Mouse (Mus musculus) cerebellum, adult 2 months (tissue): ENCODE results near the gene Taf5.

ENCODE experiments used
- CTCF ChIP-seq: fragments of 200-500 bp; IDR thresholded peaks from 2 replicates; pipeline ENCODE4 v1.5.1; 2011; ENCODE audit warnings: low read depth, mild to moderate bottlenecking, control low read depth, low read length, moderate library complexity, borderline replicate concordance; ENCODE audit not compliant: insufficient read depth
- POLR2A ChIP-seq: fragments of 200-500 bp; IDR thresholded peaks from 2 replicates; pipeline ENCODE4 v1.6.1; 2011; ENCODE audit warnings: low read length, control low read depth, borderline replicate concordance; ENCODE audit not compliant: insufficient read depth

DNA sequence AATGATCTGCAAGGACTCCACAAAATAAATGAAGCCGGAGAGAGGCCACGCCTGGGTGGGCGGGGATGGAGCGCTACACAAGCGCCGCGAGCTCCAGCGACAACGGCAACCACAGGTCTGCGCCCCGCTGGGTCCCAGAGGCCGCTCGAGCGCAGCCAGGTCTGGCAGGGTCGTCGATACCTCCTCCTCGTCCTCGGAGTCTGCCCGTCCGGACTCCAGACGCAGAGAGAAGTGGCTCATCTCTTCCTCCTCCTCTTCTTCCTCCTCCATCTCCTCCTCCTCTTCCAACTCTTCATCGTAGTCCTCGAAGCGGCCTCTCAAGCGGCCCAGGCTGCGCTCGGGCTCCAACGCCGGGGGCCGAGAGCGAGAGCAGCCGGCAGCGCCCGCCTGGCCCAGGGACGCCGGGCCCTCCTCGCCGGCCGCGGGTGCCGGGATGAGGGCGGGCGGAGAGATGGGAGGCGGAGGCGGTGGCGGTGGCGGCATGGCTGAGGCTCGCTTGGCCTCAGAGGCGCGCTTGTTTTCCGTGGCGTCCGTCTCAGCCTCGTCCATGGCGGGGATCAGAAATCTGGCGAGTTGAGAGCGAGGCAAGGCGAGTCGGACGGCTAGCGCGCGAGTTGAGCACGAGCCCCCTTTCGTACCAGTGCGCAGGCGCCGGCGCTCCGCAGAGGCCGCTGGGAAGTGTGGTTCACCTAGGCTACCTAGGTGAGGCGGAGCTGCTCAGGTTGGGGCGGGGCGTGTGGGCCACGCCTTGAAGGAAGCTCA, 17.1 kb upstream of the Taf5 start, which contains the start of gene Pcgf6:
- TF ChIP-seq POLR2A: peak; percentile 75
- TF ChIP-seq CTCF: no peak
